ENCODE assay signal across 14 mouse cellular contexts in the genomic region with DNA sequence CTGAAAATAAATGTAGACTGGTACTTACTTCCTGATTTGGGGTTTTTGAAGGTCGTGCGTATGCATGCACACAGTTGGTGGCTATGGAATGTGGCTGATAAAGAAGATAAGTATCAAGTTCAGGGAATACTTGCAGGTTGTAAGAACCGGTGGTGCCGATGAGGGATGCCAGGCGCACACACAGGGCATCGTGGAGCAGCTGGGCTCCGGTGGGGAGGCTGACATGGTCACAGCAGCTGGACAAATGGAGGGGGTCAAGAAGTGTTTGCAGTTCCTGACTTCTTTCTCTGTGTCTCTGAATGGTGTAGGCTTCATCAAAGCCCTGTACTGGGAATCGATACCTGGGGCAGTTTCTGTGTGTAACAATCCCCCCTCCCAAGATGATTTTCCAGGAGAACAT.
DNase-seq lines count a peak whose midpoint lies in the region.
"Had no signal": no experiment of that assay in that cellular context is flagged by ENCODE, and none has a peak within 500 bp of the region (broad histone marks: within the 10 kb centered on the region; RNA-seq: fewer than 3 reads in every experiment).

No protein-coding gene starts in this region.

- DNase-seq in embryo, embryonic 10 days (ENCODE audit: low spot score), result peak; percentile 21
- no peak for DNase-seq in embryo, embryonic 11 days
- DNase-seq in 416B (ENCODE audit: low read depth), result peak; percentile 36
- DNase-seq in embryo, embryonic 9.5 days (ENCODE audit: extremely low spot score), result peak; percentile 5
- DNase-seq in mesoderm, embryonic 11.5 days (ENCODE audit: low read depth, low spot score), result peak; percentile 24
- DNase-seq in T-cell, adult 2 months (ENCODE audit: low spot score), result no peak
- no peak for DNase-seq in kidney, postnatal 10 days
- DNase-seq: adrenal gland, adult 2 months; adrenal gland, postnatal 25 days; cerebellum, adult 9-10 months; cerebellum, postnatal 25 days; gastrocnemius, postnatal 10 days; heart, adult 2 months; heart, postnatal 14 days had no signal

Comparison
In these comparisons a context has a peak if more than half of its experiments do, and no peak if none do; other contexts are left out.
1. DNase-seq: peak in embryo, embryonic 10 days (single experiment), 416B (single experiment), embryo, embryonic 9.5 days (single experiment) and mesoderm, embryonic 11.5 days (single experiment); none in embryo, embryonic 11 days (single experiment), T-cell, adult 2 months (single experiment) and kidney, postnatal 10 days (single experiment).